Mouse (Mus musculus): ENCODE results near the gene Nup133. TPM values are rescaled to one million over a fixed set of nuclear protein-coding genes. Genes with fewer than 3 reads are reported as not detected.

The Nup133 gene
- polyA plus RNA-seq, 1 experiment: 11.7 TPM

DNA sequence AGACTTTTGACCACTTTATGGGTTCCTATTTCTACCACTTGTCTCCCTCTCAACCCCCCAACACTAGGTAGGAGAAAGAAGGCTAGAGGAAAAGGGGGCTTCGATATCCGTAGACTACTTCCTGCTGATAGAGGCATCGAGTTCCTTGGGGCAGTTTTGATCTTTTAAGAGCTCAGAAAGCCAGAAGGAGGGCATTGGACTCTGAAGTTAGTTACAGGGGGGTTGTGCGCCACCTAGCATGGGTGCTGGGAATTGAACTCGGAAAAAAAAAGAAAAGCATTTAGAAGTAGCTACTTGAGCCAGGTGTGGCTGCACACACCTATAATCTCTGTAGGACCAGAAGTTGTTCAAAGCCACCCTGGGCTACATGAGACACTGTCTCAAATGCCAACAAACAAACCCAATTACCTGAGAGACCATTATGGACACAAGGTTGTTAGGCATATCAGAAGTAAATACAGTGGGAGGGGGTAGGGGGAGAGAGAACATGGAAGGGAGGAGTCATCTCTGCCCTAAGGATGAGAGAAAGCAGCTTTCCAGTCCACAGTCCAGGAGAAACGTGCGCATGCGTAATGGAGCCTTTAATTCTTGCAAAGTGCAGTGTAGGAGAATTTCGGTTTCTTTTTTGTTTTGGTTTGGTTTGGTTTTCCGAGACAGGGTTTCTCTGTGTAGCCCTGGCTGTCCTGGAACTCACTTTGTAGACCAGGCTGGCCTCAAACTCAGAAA, 1.2 kb upstream of the Nup133 start:
- Histone ChIP-seq H3ac (ENCODE audit: control insufficient read depth, insufficient read length) (peak overlapping the region; percentile 14), H3K4me3 (peak overlapping the region; percentile 87), H3K27me3 (ENCODE audit: control insufficient read depth, insufficient read depth, insufficient read length) (no peaks in the 10 kb centered on the region), H3K4me2 (ENCODE audit: low read depth) (peak overlapping the region; percentile 99), H3K79me2 (ENCODE audit: control insufficient read depth, insufficient read depth) (peaks cover 18% of the 10 kb centered on the region), H3K36me3 (ENCODE audit: control insufficient read depth, insufficient read depth) (peaks cover 4% of the 10 kb centered on the region)
- no peak for TF ChIP-seq CEBPB (IDR thresholded peaks at IDR 0.05; ENCODE audit: insufficient read depth, poor library complexity, severe bottlenecking)
- no peak for TF ChIP-seq TCF3 (IDR thresholded peaks at IDR 0.05; ENCODE audit: insufficient read length, low read depth)
- TF ChIP-seq MYOG (IDR thresholded peaks at IDR 0.05; ENCODE audit: control insufficient read depth in 1 of 3, insufficient read depth in 1 of 3, insufficient read length in 2 of 3, low read depth in 2 of 3): no peak
- no peak for TF ChIP-seq SRF (IDR thresholded peaks at IDR 0.05; ENCODE audit: control insufficient read depth, insufficient read length, low read depth)
- TF ChIP-seq E2F4 (IDR thresholded peaks at IDR 0.05; ENCODE audit: insufficient read depth): no peak
- no peak for TF ChIP-seq POLR2AphosphoS2 (IDR thresholded peaks at IDR 0.05; ENCODE audit: insufficient read length, low read depth)
- no peak for TF ChIP-seq TCF12 (IDR thresholded peaks at IDR 0.05; ENCODE audit: insufficient read depth, poor library complexity, severe bottlenecking)
- no peak for TF ChIP-seq POLR2A (IDR thresholded peaks at IDR 0.05; ENCODE audit: insufficient read length, low read depth)
- no peak for TF ChIP-seq USF1 (IDR thresholded peaks at IDR 0.05; ENCODE audit: low read depth)
- TF ChIP-seq REST (IDR thresholded peaks at IDR 0.05; ENCODE audit: insufficient read depth, insufficient read length): no peak
- no peak for TF ChIP-seq MYOD1 (IDR thresholded peaks at IDR 0.05; ENCODE audit: control insufficient read depth in 1 of 3, insufficient read length in 2 of 3, low read depth in 2 of 3)

- Histone ChIP-seq H3K4me3 (peak overlapping the region; percentile 87), H3K27me3 (ENCODE audit: control insufficient read depth, insufficient read depth, insufficient read length) (no peaks in the 10 kb centered on the region), H3K4me2 (ENCODE audit: low read depth) (peak overlapping the region; percentile 99), H3K36me3 (ENCODE audit: control insufficient read depth, insufficient read depth) (peaks cover 4% of the 10 kb centered on the region), H3ac (ENCODE audit: control insufficient read depth, insufficient read length) (peak overlapping the region; percentile 14), H3K79me2 (ENCODE audit: control insufficient read depth, insufficient read depth) (peaks cover 18% of the 10 kb centered on the region)
- no peak for TF ChIP-seq USF1 (IDR thresholded peaks at IDR 0.05; ENCODE audit: low read depth)
- no peak for TF ChIP-seq REST (IDR thresholded peaks at IDR 0.05; ENCODE audit: insufficient read depth, insufficient read length)
- no peak for TF ChIP-seq MYOD1 (IDR thresholded peaks at IDR 0.05; ENCODE audit: control insufficient read depth in 1 of 3, insufficient read length in 2 of 3, low read depth in 2 of 3)
- TF ChIP-seq SRF (IDR thresholded peaks at IDR 0.05; ENCODE audit: control insufficient read depth, insufficient read length, low read depth): no peak
- TF ChIP-seq CEBPB (IDR thresholded peaks at IDR 0.05; ENCODE audit: insufficient read depth, poor library complexity, severe bottlenecking): no peak
- no peak for TF ChIP-seq TCF12 (IDR thresholded peaks at IDR 0.05; ENCODE audit: insufficient read depth, poor library complexity, severe bottlenecking)
- no peak for TF ChIP-seq TCF3 (IDR thresholded peaks at IDR 0.05; ENCODE audit: insufficient read length, low read depth)
- no peak for TF ChIP-seq POLR2A (IDR thresholded peaks at IDR 0.05; ENCODE audit: insufficient read length, low read depth)
- no peak for TF ChIP-seq MAX (IDR thresholded peaks at IDR 0.05; ENCODE audit: low read depth)
- no peak for TF ChIP-seq POLR2AphosphoS2 (IDR thresholded peaks at IDR 0.05; ENCODE audit: insufficient read length, low read depth)
- no peak for TF ChIP-seq MYOG (IDR thresholded peaks at IDR 0.05; ENCODE audit: control insufficient read depth in 1 of 3, insufficient read depth in 1 of 3, insufficient read length in 2 of 3, low read depth in 2 of 3)
- TF ChIP-seq E2F4 (IDR thresholded peaks at IDR 0.05; ENCODE audit: insufficient read depth): no peak
Observed at GRCm38 (mm10) chr8:123949686-123949986, 571 bp upstream of the Nup133 start.

- H3K4me2 ChIP-seq (ENCODE audit: low read depth): no peak overlapping the region
- H3K4me3 ChIP-seq: no peak overlapping the region
- H3K36me3 ChIP-seq (ENCODE audit: control insufficient read depth, insufficient read depth): peaks cover 37% of the 10 kb centered on the region
- no peaks in the 10 kb centered on the region for H3K79me2 ChIP-seq (ENCODE audit: control insufficient read depth, insufficient read depth)
- H3K27me3 ChIP-seq (ENCODE audit: control insufficient read depth, insufficient read depth, insufficient read length): no peaks in the 10 kb centered on the region
- TF ChIP-seq TCF12 (IDR thresholded peaks at IDR 0.05; ENCODE audit: insufficient read depth, poor library complexity, severe bottlenecking) (no peak), MYOD1 (IDR thresholded peaks at IDR 0.05; ENCODE audit: control insufficient read depth in 1 of 3, insufficient read length in 2 of 3, low read depth in 2 of 3) (no peak), POLR2A (IDR thresholded peaks at IDR 0.05; ENCODE audit: insufficient read length, low read depth) (no peak), REST (IDR thresholded peaks at IDR 0.05; ENCODE audit: insufficient read depth, insufficient read length) (no peak), E2F4 (IDR thresholded peaks at IDR 0.05; ENCODE audit: insufficient read depth) (no peak), TCF3 (IDR thresholded peaks at IDR 0.05; ENCODE audit: insufficient read length, low read depth) (no peak), CEBPB (IDR thresholded peaks at IDR 0.05; ENCODE audit: insufficient read depth, poor library complexity, severe bottlenecking) (no peak), MAX (IDR thresholded peaks at IDR 0.05; ENCODE audit: low read depth) (no peak), USF1 (IDR thresholded peaks at IDR 0.05; ENCODE audit: low read depth) (no peak), MYOG (IDR thresholded peaks at IDR 0.05; ENCODE audit: control insufficient read depth in 1 of 3, insufficient read depth in 1 of 3, insufficient read length in 2 of 3, low read depth in 2 of 3) (no peak), SRF (IDR thresholded peaks at IDR 0.05; ENCODE audit: control insufficient read depth, insufficient read length, low read depth) (no peak), POLR2AphosphoS2 (IDR thresholded peaks at IDR 0.05; ENCODE audit: insufficient read length, low read depth) (no peak)
- no peak overlapping the region for H3ac ChIP-seq (ENCODE audit: control insufficient read depth, insufficient read length)
Observed at GRCm38 (mm10) chr8:123929026-123929425, 20.0 kb downstream of the Nup133 start.

GRCm38 (mm10) chr8:123925671-123926070, 23.4 kb downstream of the Nup133 start:
- TF ChIP-seq POLR2AphosphoS2 (IDR thresholded peaks at IDR 0.05; ENCODE audit: insufficient read length, low read depth) (no peak), POLR2A (IDR thresholded peaks at IDR 0.05; ENCODE audit: insufficient read length, low read depth) (no peak), TCF12 (IDR thresholded peaks at IDR 0.05; ENCODE audit: insufficient read depth, poor library complexity, severe bottlenecking) (no peak), E2F4 (IDR thresholded peaks at IDR 0.05; ENCODE audit: insufficient read depth) (no peak), CEBPB (IDR thresholded peaks at IDR 0.05; ENCODE audit: insufficient read depth, poor library complexity, severe bottlenecking) (no peak), MAX (IDR thresholded peaks at IDR 0.05; ENCODE audit: low read depth) (no peak)

More at GRCm38 (mm10) chr8:123925671-123926070, 23.4 kb downstream of the Nup133 start:
- Histone ChIP-seq H3K36me3 (ENCODE audit: control insufficient read depth, insufficient read depth) (peaks cover 26% of the 10 kb centered on the region), H3K79me2 (ENCODE audit: control insufficient read depth, insufficient read depth) (no peaks in the 10 kb centered on the region), H3K27me3 (ENCODE audit: control insufficient read depth, insufficient read depth, insufficient read length) (no peaks in the 10 kb centered on the region), H3ac (ENCODE audit: control insufficient read depth, insufficient read length) (no peak overlapping the region), H3K4me2 (ENCODE audit: low read depth) (no peak overlapping the region), H3K4me3 (no peak overlapping the region)
